In the genomic region with DNA sequence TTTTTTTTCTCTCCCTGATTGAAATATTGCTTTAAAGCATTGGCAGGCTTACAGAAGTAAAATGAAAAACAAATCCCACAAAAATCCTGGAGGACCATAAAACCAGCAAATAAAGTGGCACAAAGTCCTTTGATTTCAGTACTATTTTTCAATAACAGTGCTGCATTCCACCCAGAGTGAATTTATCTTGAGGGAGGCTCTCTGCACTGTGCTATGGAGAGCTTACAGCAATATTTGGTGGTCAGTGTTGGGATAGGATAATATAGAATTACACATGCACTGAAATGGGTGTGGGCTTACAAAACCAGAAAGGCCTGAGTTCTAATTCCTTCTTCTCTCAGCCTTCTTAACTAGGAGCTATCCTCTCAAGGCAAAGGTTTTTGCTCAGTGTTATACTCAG, we compare ENCODE assay signal across 28 mouse cellular contexts.
"Had no signal": no experiment of that assay in that cellular context is flagged by ENCODE, and none has a peak within 500 bp of the region (broad histone marks: within the 10 kb centered on the region; RNA-seq: fewer than 3 reads in every experiment).

No protein-coding gene starts in this region.

- H3K4me1 ChIP-seq: embryonic facial prominence, embryonic 10.5 days; embryonic facial prominence, embryonic 12.5 days; embryonic facial prominence, embryonic 15.5 days; forebrain, embryonic 10.5 days; forebrain, embryonic 12.5 days; forebrain, embryonic 13.5 days; forebrain, embryonic 15.5 days had no signal

- DNase-seq: cerebellum, adult 18-20 months; cerebellum, adult 2 months; cerebellum, adult 8-10 months; cerebellum, adult 9-10 months; cerebellum, adult 9-11 months; cerebellum, postnatal 10 days; cerebellum, postnatal 14 days; cerebellum, postnatal 25 days; cerebellum, postnatal 36 days; embryo, embryonic 11 days; forebrain, postnatal 0 days; gastrocnemius, adult 2 months; gastrocnemius, postnatal 10 days; gastrocnemius, postnatal 14 days; gastrocnemius, postnatal 25 days; gastrocnemius, postnatal 36 days; heart, adult 18-20 months had no signal

- H3K4me3 ChIP-seq: embryonic facial prominence, embryonic 10.5 days; embryonic facial prominence, embryonic 12.5 days; embryonic facial prominence, embryonic 13.5 days; embryonic facial prominence, embryonic 15.5 days; erythroblast, embryonic 14.5 days; forebrain, embryonic 10.5 days; forebrain, embryonic 12.5 days; forebrain, embryonic 13.5 days; forebrain, embryonic 15.5 days; gastrocnemius, adult 2 months had no signal

- H3K4me2 ChIP-seq: embryonic facial prominence, embryonic 12.5 days; embryonic facial prominence, embryonic 13.5 days; embryonic facial prominence, embryonic 15.5 days; forebrain, embryonic 12.5 days; forebrain, embryonic 13.5 days; forebrain, embryonic 15.5 days had no signal

- H3K9me3 ChIP-seq: embryonic facial prominence, embryonic 10.5 days; embryonic facial prominence, embryonic 12.5 days; embryonic facial prominence, embryonic 13.5 days; embryonic facial prominence, embryonic 15.5 days; forebrain, embryonic 10.5 days; forebrain, embryonic 12.5 days; forebrain, embryonic 13.5 days; forebrain, embryonic 15.5 days had no signal

- H3K9ac ChIP-seq: embryonic facial prominence, embryonic 12.5 days; embryonic facial prominence, embryonic 13.5 days; embryonic facial prominence, embryonic 15.5 days; forebrain, embryonic 12.5 days; forebrain, embryonic 13.5 days; forebrain, embryonic 15.5 days; forebrain, postnatal 0 days had no signal

- ATAC-seq: forebrain, embryonic 13.5 days; forebrain, embryonic 14.5 days; forebrain, embryonic 15.5 days; forebrain, embryonic 16.5 days; forebrain, postnatal 0 days had no signal

- H3K27me3 ChIP-seq: embryonic facial prominence, embryonic 12.5 days; embryonic facial prominence, embryonic 13.5 days; embryonic facial prominence, embryonic 15.5 days; forebrain, embryonic 12.5 days; forebrain, embryonic 13.5 days; forebrain, embryonic 15.5 days had no signal

- H3K27ac ChIP-seq: embryonic facial prominence, embryonic 10.5 days; embryonic facial prominence, embryonic 12.5 days; embryonic facial prominence, embryonic 13.5 days; embryonic facial prominence, embryonic 15.5 days; forebrain, embryonic 10.5 days; forebrain, embryonic 12.5 days; forebrain, embryonic 13.5 days; forebrain, embryonic 15.5 days; gastrocnemius, adult 2 months had no signal

- H3K36me3 ChIP-seq: embryonic facial prominence, embryonic 10.5 days; embryonic facial prominence, embryonic 12.5 days; embryonic facial prominence, embryonic 13.5 days; embryonic facial prominence, embryonic 15.5 days; forebrain, embryonic 10.5 days; forebrain, embryonic 12.5 days; forebrain, embryonic 15.5 days had no signal
